Mouse (Mus musculus) bone marrow, adult 2 months (tissue): ENCODE measurements at regions not wholly inside any gene's neighbourhood (a gene's known extent, or its start where the extent isn't known, plus 50 kb on each side); places are given as distances from the start of the nearest gene placed in this dataset.

Source experiments
- H3K27ac ChIP-seq: fragments of 200-500 bp; 2 replicates; pipeline ENCODE4 v1.5.1; 2012; ENCODE audit warnings: low read depth, mild to moderate bottlenecking, control low read depth, inconsistent platforms, low read length; ENCODE audit not compliant: control insufficient read depth, poor library complexity, insufficient read depth
- H3K4me1 ChIP-seq: fragments of 200-500 bp; 2 replicates; pipeline ENCODE4 v1.6.1; 2011; ENCODE audit warnings: low read length; ENCODE audit not compliant: control insufficient read depth, insufficient read depth
- H3K4me3 ChIP-seq: fragments of 200-500 bp; replicated peaks from 2 replicates; pipeline ENCODE3; 2011; ENCODE audit warnings: mild to moderate bottlenecking, low read depth, low read length, control low read depth; ENCODE audit not compliant: control insufficient read depth
- CTCF ChIP-seq: fragments of 200-500 bp; IDR thresholded peaks from 2 replicates; pipeline ENCODE4 v1.5.1; 2011; ENCODE audit warnings: low read length, control low read depth; ENCODE audit not compliant: control insufficient read depth, insufficient read depth
- POLR2A ChIP-seq: fragments of 200-500 bp; IDR thresholded peaks from 2 replicates; pipeline ENCODE4 v1.6.1; 2011; ENCODE audit warnings: low read depth, mild to moderate bottlenecking, control low read depth, low read length, borderline replicate concordance; ENCODE audit not compliant: control insufficient read depth
- WGBS: fragments of 180-500 bp; shearing (Covaris S2); methylation state at CpG from one replicate; pipeline ENCODE4 v1.1.7; 2018; 5-methylcytosine and 5-hydroxymethylcytosine counted together

GRCm38 (mm10) chr12:9519346-9519745 lies 50.6 kb upstream of the Osr1 start:
- TF ChIP-seq POLR2A: no peak
- no peak for TF ChIP-seq CTCF
- Histone ChIP-seq H3K4me1 (no peaks in the 10 kb centered on the region), H3K4me3 (no peak overlapping the region), H3K27ac (no peak overlapping the region)
- 76% methylated on average over 3 of the region's 3 CpGs for WGBS
